Mouse (Mus musculus) fat pad, adult 2 months (tissue): ENCODE measurements around the gene Cpne6.
A peak's percentile ranks its signal among the peaks of the same experiment; 100 is the strongest.

ENCODE experiments used
- DNase-seq: peaks from one replicate; pipeline ENCODE4 v3.0.0-alpha.2; 2011; ENCODE audit warnings: low read depth, low spot score; ENCODE audit errors: extremely low read depth

Cpne6 gene

DNA sequence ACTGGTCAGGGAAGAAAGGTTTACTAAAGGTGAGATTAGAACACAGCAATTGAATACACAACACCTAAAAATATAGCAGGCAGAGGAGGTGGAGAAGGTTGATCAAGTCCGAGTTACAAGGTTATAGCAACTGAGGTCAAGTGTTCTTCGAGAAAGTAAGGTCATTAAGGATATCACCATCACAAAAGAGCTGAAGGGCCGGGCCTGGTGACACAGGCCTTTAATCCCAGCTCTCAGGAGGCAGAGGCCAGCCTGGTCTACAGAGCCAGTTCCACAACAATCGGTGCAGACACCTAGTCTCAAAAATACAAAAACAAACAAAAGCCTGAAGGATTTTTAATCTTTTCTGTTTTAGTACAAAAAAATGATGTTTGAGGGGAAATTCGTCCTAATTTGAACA lies 41.1 kb downstream of the Cpne6 start:
- DNase-seq = no peak

DNA sequence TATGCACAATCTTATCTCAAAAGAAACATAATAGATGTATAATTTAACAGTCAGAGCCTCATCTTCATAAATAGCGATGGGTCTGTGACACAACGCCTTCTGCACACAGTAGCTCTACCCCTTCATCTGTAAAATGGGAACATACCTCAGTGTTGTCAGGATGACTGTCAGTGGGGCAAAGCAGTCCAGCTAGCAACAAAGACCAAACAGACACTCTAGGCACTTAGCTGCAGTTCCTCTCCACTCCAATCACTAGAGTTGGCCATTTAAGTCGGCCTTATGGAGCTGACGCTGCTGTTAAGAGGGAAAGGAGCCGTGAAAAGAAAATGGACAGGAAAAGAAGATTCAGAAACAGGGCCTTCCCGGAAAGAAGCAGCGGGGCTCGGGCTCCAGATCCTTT lies 41.5 kb downstream of the Cpne6 start:
- DNase-seq = no peak

- DNase-seq = no peak
Measured at GRCm38 (mm10) chr14:55554635-55555034, 44.4 kb downstream of the Cpne6 start.

GRCm38 (mm10) chr14:55555788-55556187 lies 45.5 kb downstream of the Cpne6 start:
- no peak for DNase-seq

DNA sequence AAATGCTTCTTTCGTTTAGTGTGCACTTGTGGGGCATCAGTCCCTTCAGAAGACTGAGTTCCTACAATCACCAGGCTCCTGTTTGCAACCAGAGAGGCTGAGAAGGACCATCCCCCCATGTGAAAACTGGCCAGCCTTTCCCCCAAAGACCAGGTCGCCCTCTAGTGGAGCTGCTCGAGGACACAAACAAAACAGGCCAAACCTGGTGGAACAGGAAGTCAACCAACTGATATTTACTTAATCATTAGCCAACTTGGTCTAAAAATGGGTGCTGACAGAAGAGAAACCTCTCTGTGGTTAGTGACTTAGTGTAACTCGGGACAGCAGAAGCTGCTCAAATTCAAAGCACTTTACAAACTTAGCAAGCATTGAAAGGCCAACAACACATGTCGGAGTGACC lies 46.8 kb downstream of the Cpne6 start:
- DNase-seq = no peak

GRCm38 (mm10) chr14:55557587-55557986 lies 47.3 kb downstream of the Cpne6 start:
- no peak for DNase-seq

GRCm38 (mm10) chr14:55558740-55559448 lies 48.6 kb downstream of the Cpne6 start:
- no peak for DNase-seq

DNA sequence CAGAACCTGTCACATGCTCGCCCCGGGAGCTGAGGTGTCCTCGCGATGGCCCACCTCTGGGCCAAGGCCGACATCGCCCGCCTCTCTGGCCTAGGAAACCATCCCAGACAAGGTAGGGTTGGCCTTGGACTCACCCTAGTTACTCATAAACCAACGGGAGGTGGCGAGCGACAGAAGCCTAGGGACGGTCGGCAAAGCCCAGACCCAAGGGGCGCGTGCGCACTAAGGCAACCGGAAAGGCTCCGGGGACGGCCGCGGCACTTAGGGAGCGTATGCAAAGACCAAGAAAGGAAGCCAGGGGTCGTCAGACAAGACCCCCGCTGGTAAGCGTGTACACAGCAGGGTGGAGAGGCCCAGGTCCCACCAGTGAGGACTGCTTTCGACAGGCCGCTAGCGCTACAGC lies 49.6 kb downstream of the Cpne6 start, which contains the start of gene Dcaf11:
Dcaf11 (plus strand) TSS at position 208 of the 403 bp plus-strand sequence.
- DNase-seq = no peak

GRCm38 (mm10) chr14:55560202-55561073 lies 50.2 kb downstream of the Cpne6 start, which contains the start of gene A730061H03Rik:
Gene A730061H03Rik, minus strand, starts transcription at chr14:55560406.
- peak; percentile 98 for DNase-seq

DNA sequence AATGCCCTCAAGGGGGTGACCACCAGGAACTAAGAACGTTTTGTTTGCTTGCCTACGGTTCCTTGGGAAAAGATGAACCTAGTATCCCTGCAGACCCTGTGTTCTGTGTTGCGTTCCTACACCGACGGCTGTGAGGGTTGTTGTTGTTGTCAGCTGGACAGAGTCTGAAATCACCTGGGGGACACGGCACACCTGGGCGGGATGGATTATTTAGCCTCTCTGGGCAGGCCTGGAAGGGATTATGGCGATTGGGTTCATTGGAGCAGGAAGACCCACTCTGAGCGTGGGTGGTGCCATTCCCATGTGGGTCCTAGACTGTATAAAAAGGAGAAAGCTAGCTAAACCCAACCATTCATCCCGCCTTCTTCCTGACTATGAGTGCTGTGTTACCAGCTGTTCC lies 51.6 kb downstream of the Cpne6 start:
- no peak for DNase-seq

DNA sequence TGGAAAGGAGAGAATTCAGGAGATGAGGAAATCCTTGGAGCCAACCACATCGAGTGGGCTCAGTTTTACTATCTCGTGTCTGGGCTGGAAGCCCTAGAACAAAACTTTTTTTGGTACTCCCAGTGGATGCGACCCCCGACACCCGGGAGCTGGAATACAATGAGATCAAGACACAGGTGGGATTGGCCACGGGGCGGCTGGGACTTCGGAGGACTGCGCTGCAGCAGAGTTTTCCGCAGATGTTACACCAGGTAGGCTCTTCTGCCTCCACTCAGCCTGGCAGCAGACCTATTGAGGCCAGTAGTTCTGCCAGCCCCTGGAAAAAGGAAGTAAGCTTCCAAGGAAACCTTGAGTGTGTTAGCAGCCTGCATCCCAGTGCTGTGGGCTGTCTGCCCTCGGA lies 53.0 kb downstream of the Cpne6 start:
- DNase-seq = no peak

- no peak for DNase-seq
Measured at GRCm38 (mm10) chr14:55565748-55566147, 55.5 kb downstream of the Cpne6 start.
